Mouse (Mus musculus): Measurements from ENCODE around the gene Stxbp2.

DNA sequence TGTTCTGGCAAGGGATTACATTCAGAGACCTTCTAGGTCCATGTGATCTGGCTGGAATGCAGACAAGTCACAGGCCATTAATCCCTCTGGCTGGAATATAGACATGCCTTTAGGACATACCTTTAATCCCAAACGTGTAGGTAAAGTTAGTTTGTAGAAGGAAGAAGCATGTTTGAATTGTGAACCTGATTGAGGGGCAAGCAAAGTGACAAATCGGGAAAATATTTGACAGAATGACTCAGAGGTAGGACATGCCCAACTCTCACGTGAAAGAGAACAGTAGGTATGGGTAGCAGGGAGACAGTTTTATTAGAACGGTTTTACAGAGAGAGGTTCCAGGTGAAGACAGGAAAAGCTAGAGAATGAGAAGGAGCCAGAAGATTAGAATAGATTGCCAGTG, 16.8 kb downstream of the Stxbp2 start:
- TF ChIP-seq CTCF (IDR thresholded peaks at IDR 0.05; ENCODE audit: low read depth, low read length) = no peak
- no peak for TF ChIP-seq TAL1 (conservative IDR thresholded peaks at IDR 0.05; ENCODE audit: low read depth, low read length)
- TF ChIP-seq GATA1 (IDR thresholded peaks at IDR 0.05; ENCODE audit: borderline replicate concordance, low read length) = no peak
- TF ChIP-seq POLR2AphosphoS5 (IDR thresholded peaks at IDR 0.05; ENCODE audit: insufficient replicate concordance, low read depth, low read length) = no peak
- no peak for TF ChIP-seq GATA2 (IDR thresholded peaks at IDR 0.05; ENCODE audit: borderline replicate concordance, low read depth, low read length)

Measured in G1E (cell line).